Mouse (Mus musculus) mammary gland, adult 2 months (tissue): ENCODE data around the gene Ipo13. TPM values are rescaled to one million over a fixed set of nuclear protein-coding genes. Genes with fewer than 3 reads are reported as not detected.

Experiments
- polyA plus RNA-seq: library from polyadenylated mRNA; depleted of rRNA; stranded (reverse); fragments of >200 nt; gene quantifications from 2 replicates; pipeline ENCODE4 v1.2.3, GENCODE M21; 2012; ENCODE audit warnings: low replicate concordance; rRNA removed

Gene Ipo13
- 59.7 and 121 TPM in 2 replicates for polyA plus RNA-seq

GRCm38 (mm10) chr4:117914591-117915442, at the start of gene Ipo13:
TSS of gene Ipo13 (minus strand) at chr4:117914999.

GRCm38 (mm10) chr4:117929391-117929881, 14.6 kb upstream of the Ipo13 start, which contains the start of gene Artn:
TSS of gene Artn (minus strand) at chr4:117929763.

GRCm38 (mm10) chr4:117891738-117892161, 23.0 kb downstream of the Ipo13 start, which contains the start of gene Dph2:
TSS of gene Dph2 (minus strand) at chr4:117892032.

GRCm38 (mm10) chr4:117887133-117887532, 27.7 kb downstream of the Ipo13 start, which contains the start of gene Atp6v0b:
TSS of gene Atp6v0b (minus strand) at chr4:117887333.

GRCm38 (mm10) chr4:117882701-117883691, 31.8 kb downstream of the Ipo13 start, which contains the start of gene B4galt2:
TSS of gene B4galt2 (minus strand) at chr4:117883487.

GRCm38 (mm10) chr4:117872471-117872886, 42.3 kb downstream of the Ipo13 start, which contains the start of gene Ccdc24:
TSS of gene Ccdc24 (minus strand) at chr4:117872557.

Other genes with a start within 250 kb of the Ipo13 start
- gene Dmap1, start 232.7 kb downstream of the Ipo13 start, polyA plus RNA-seq = 15.3 and 16.1 TPM in 2 replicates
- gene Gm12845, start 190.6 kb downstream of the Ipo13 start, polyA plus RNA-seq = not detected in 2 replicates
- not detected in 2 replicates for gene Klf17, start 149.4 kb downstream of the Ipo13 start, polyA plus RNA-seq
- 13.1 and 25.0 TPM in 2 replicates for gene Slc6a9, start 80.5 kb downstream of the Ipo13 start, polyA plus RNA-seq
- gene Ccdc24, start 42.4 kb downstream of the Ipo13 start, polyA plus RNA-seq = 1.9 and 2.8 TPM in 2 replicates
- 21.0 and 40.0 TPM in 2 replicates for gene B4galt2, start 31.5 kb downstream of the Ipo13 start, polyA plus RNA-seq
- 407 and 472 TPM in 2 replicates for gene Atp6v0b, start 27.7 kb downstream of the Ipo13 start, polyA plus RNA-seq
- gene Dph2, start 23.0 kb downstream of the Ipo13 start, polyA plus RNA-seq = 17.5 and 19.1 TPM in 2 replicates
- gene Artn, start 14.8 kb upstream of the Ipo13 start, polyA plus RNA-seq = 0.37 and 1.1 TPM in 2 replicates
- gene St3gal3, start 219.9 kb upstream of the Ipo13 start, polyA plus RNA-seq = 29.0 and 39.9 TPM in 2 replicates